Mouse (Mus musculus) fibroblast of lung, adult 2 months (primary cell): ENCODE data around the gene Erc2.

ENCODE experiments used
- DNase-seq: peaks from one replicate; pipeline ENCODE4 v3.0.0-alpha.2; 2011; ENCODE audit warnings: low read depth

The Erc2 gene

GRCm38 (mm10) chr14:28061649-28062375 lies 439.6 kb downstream of the Erc2 start:
- DNase-seq, result no peak

- no peak for DNase-seq
Observed at GRCm38 (mm10) chr14:28068021-28068420, 445.8 kb downstream of the Erc2 start.

- no peak for DNase-seq
Observed at GRCm38 (mm10) chr14:28069826-28070225, 447.6 kb downstream of the Erc2 start.

- DNase-seq, result no peak
Observed at GRCm38 (mm10) chr14:28072561-28072960, 450.3 kb downstream of the Erc2 start.

- DNase-seq, result no peak
Observed at GRCm38 (mm10) chr14:28089636-28090443, 467.6 kb downstream of the Erc2 start.

- no peak for DNase-seq
Observed at GRCm38 (mm10) chr14:28091367-28091766, 469.1 kb downstream of the Erc2 start.

GRCm38 (mm10) chr14:28093214-28093613 lies 471.0 kb downstream of the Erc2 start:
- no peak for DNase-seq

GRCm38 (mm10) chr14:28093913-28094312 lies 471.7 kb downstream of the Erc2 start:
- DNase-seq, result no peak

- DNase-seq, result no peak
Observed at GRCm38 (mm10) chr14:28099084-28099483, 476.9 kb downstream of the Erc2 start.

GRCm38 (mm10) chr14:28113121-28113520 lies 490.9 kb downstream of the Erc2 start:
- no peak for DNase-seq

GRCm38 (mm10) chr14:28120851-28121250 lies 498.6 kb downstream of the Erc2 start:
- DNase-seq, result no peak

- DNase-seq, result no peak
Observed at GRCm38 (mm10) chr14:28126842-28127241, 504.6 kb downstream of the Erc2 start.

GRCm38 (mm10) chr14:28128999-28129398 lies 506.8 kb downstream of the Erc2 start:
- DNase-seq, result no peak

- DNase-seq, result no peak
Observed at GRCm38 (mm10) chr14:28143998-28144397, 521.8 kb downstream of the Erc2 start.

GRCm38 (mm10) chr14:28147201-28147600 lies 525.0 kb downstream of the Erc2 start:
- DNase-seq, result no peak

GRCm38 (mm10) chr14:28150942-28151341 lies 528.7 kb downstream of the Erc2 start:
- DNase-seq, result no peak

- no peak for DNase-seq
Observed at GRCm38 (mm10) chr14:28155706-28156105, 533.5 kb downstream of the Erc2 start.

- no peak for DNase-seq
Observed at GRCm38 (mm10) chr14:28160852-28161251, 538.6 kb downstream of the Erc2 start.

GRCm38 (mm10) chr14:28164642-28165408 lies 542.6 kb downstream of the Erc2 start:
- peak; percentile 40 for DNase-seq

- DNase-seq, result no peak
Observed at GRCm38 (mm10) chr14:28165621-28166211, 543.5 kb downstream of the Erc2 start.

- DNase-seq, result no peak
Observed at GRCm38 (mm10) chr14:28170711-28171110, 548.5 kb downstream of the Erc2 start.

GRCm38 (mm10) chr14:28171364-28171763 lies 549.1 kb downstream of the Erc2 start:
- no peak for DNase-seq
